Mouse (Mus musculus) embryonic facial prominence, embryonic 14.5 days (tissue): ENCODE measurements around the gene Tmem140. TPM values are rescaled to one million over a fixed set of nuclear protein-coding genes. Genes with fewer than 3 reads are reported as not detected.

ENCODE experiments used
- polyA plus RNA-seq: library from polyadenylated mRNA; unstranded; fragments of >200 nt; fragmentation: Nextera tagmentation; extraction: Ambion mirVana; gene quantifications from 2 replicates; pipeline ENCODE4 v1.2.1, GENCODE M21; 2014

Tmem140 gene
- polyA plus RNA-seq, 1 experiment from 2014 or later, result 2.4 TPM

Other genes starting within 250 kb of the Tmem140 start
- 6.3 and 8.7 TPM in 2 replicates for gene Agbl3, start 82.7 kb upstream of the Tmem140 start, polyA plus RNA-seq
- 9.6 and 10.7 TPM in 2 replicates for gene Cyren, start 14.9 kb downstream of the Tmem140 start, polyA plus RNA-seq
- 8.6 and 10.2 TPM in 2 replicates for gene Wdr91, start 47.7 kb downstream of the Tmem140 start, polyA plus RNA-seq
- not detected in 2 replicates for gene Stra8, start 57.0 kb downstream of the Tmem140 start, polyA plus RNA-seq
- gene Slc23a4, start 125.3 kb downstream of the Tmem140 start, polyA plus RNA-seq, result 0.18 and 0.53 TPM in 2 replicates